Mouse (Mus musculus) layer of hippocampus, adult 8-10 months (tissue): ENCODE data around the gene Isy1. TPM values are rescaled to one million over a fixed set of nuclear protein-coding genes. Genes with fewer than 3 reads are reported as not detected.
A peak's percentile ranks its signal among the peaks of the same experiment; 100 is the strongest.

Source experiments
- DNase-seq, 2 experiments: peaks; one replicate each; pipeline ENCODE4 v3.0.0; 2022; ENCODE audit warnings: low spot score in 2 of 2
- total RNA-seq, 4 experiments: library from RNA; stranded (reverse); gene quantifications; 2 replicates each; pipeline ENCODE4 v1.2.4; 2022

Isy1 gene
- 10 to 100 TPM; 24.5 to 37.1 (median 28.0) TPM for total RNA-seq

GRCm38 (mm10) chr6:87838551-87839197 lies at the start of gene Isy1:
Gene Isy1, minus strand, starts transcription at chr6:87838798.
- DNase-seq, result peak; percentile 96

GRCm38 (mm10) chr6:87887594-87888233 lies 49.1 kb upstream of the Isy1 start, which contains the start of gene Copg1:
Gene Copg1, plus strand, starts transcription at chr6:87887814.
- DNase-seq, result peak; percentile 99 to 100

GRCm38 (mm10) chr6:87886721-87887120 lies 48.1 kb upstream of the Isy1 start:
- no peak for DNase-seq

- peak; percentile 70 to 81 for DNase-seq
Measured at GRCm38 (mm10) chr6:87882816-87883215, 44.2 kb upstream of the Isy1 start.

GRCm38 (mm10) chr6:87882221-87882620 lies 43.6 kb upstream of the Isy1 start:
- no peak for DNase-seq

- DNase-seq, result no peak
Measured at GRCm38 (mm10) chr6:87879628-87880027, 41.0 kb upstream of the Isy1 start.

- DNase-seq, result no peak
Measured at GRCm38 (mm10) chr6:87879010-87879409, 40.4 kb upstream of the Isy1 start.

- DNase-seq, result no peak
Measured at GRCm38 (mm10) chr6:87876068-87876643, 37.6 kb upstream of the Isy1 start.

GRCm38 (mm10) chr6:87875562-87875961 lies 37.0 kb upstream of the Isy1 start:
- DNase-seq, result no peak

GRCm38 (mm10) chr6:87875083-87875482 lies 36.5 kb upstream of the Isy1 start:
- DNase-seq, result no peak

- DNase-seq, result no peak
Measured at GRCm38 (mm10) chr6:87873963-87874362, 35.4 kb upstream of the Isy1 start.

GRCm38 (mm10) chr6:87873104-87873503 lies 34.5 kb upstream of the Isy1 start:
- no peak for DNase-seq

GRCm38 (mm10) chr6:87871240-87871639 lies 32.6 kb upstream of the Isy1 start:
- no peak for DNase-seq

GRCm38 (mm10) chr6:87870440-87870839 lies 31.8 kb upstream of the Isy1 start:
- no peak for DNase-seq

- no peak for DNase-seq
Measured at GRCm38 (mm10) chr6:87868871-87869506, 30.4 kb upstream of the Isy1 start.

GRCm38 (mm10) chr6:87867256-87867655 lies 28.7 kb upstream of the Isy1 start:
- no peak for DNase-seq

- no peak for DNase-seq
Measured at GRCm38 (mm10) chr6:87866211-87866610, 27.6 kb upstream of the Isy1 start.

GRCm38 (mm10) chr6:87857071-87857470 lies 18.5 kb upstream of the Isy1 start:
- DNase-seq, result no peak

GRCm38 (mm10) chr6:87853446-87853845 lies 14.8 kb upstream of the Isy1 start:
- no peak for DNase-seq

- DNase-seq, result no peak
Measured at GRCm38 (mm10) chr6:87851871-87852270, 13.3 kb upstream of the Isy1 start.

GRCm38 (mm10) chr6:87850900-87851614 lies 12.5 kb upstream of the Isy1 start, which contains the start of gene Cnbp:
Gene Cnbp, minus strand, starts transcription at chr6:87851106.
- peak; percentile 95 to 96 for DNase-seq
